Mouse (Mus musculus) cerebellum, adult 2 months (tissue): Measurements from ENCODE around the gene Zfp821. TPM values are rescaled to one million over a fixed set of nuclear protein-coding genes. Genes with fewer than 3 reads are reported as not detected.
A peak's percentile ranks its signal among the peaks of the same experiment; 100 is the strongest.

ENCODE experiments used
- DNase-seq, 2 experiments: peaks; one replicate each; pipeline ENCODE4 v3.0.0; 2021
- H3K27ac ChIP-seq: fragments of 200-500 bp; 2 replicates; pipeline ENCODE4 v1.5.1; 2012; ENCODE audit warnings: low read length, control low read depth, inconsistent platforms; ENCODE audit not compliant: insufficient read depth
- H3K27me3 ChIP-seq: fragments of 200-500 bp; 2 replicates; pipeline ENCODE4 v1.6.1; 2012; ENCODE audit warnings: inconsistent platforms, mild to moderate bottlenecking, low read length, moderate library complexity; ENCODE audit not compliant: control insufficient read depth, insufficient read depth
- H3K4me1 ChIP-seq: fragments of 200-500 bp; 2 replicates; pipeline ENCODE4 v1.6.1; 2011; ENCODE audit warnings: low read length; ENCODE audit not compliant: control insufficient read depth, insufficient read depth
- H3K4me3 ChIP-seq: fragments of 200-500 bp; replicated peaks from 2 replicates; pipeline ENCODE3; 2011; ENCODE audit warnings: mild to moderate bottlenecking, low read depth, low read length, control low read depth; ENCODE audit not compliant: insufficient read depth
- CTCF ChIP-seq: fragments of 200-500 bp; IDR thresholded peaks from 2 replicates; pipeline ENCODE4 v1.5.1; 2011; ENCODE audit warnings: low read depth, mild to moderate bottlenecking, control low read depth, low read length, moderate library complexity, borderline replicate concordance; ENCODE audit not compliant: insufficient read depth
- POLR2A ChIP-seq: fragments of 200-500 bp; IDR thresholded peaks from 2 replicates; pipeline ENCODE4 v1.6.1; 2011; ENCODE audit warnings: low read length, control low read depth, borderline replicate concordance; ENCODE audit not compliant: insufficient read depth
- WGBS: fragments of 180-500 bp; shearing (Covaris S2); methylation state at CpG from one replicate; pipeline ENCODE4 v1.1.7; 2018; 5-methylcytosine and 5-hydroxymethylcytosine counted together
- polyA plus RNA-seq: library from polyadenylated mRNA; depleted of rRNA; stranded (reverse); fragments of >200 nt; gene quantifications from 2 replicates; pipeline ENCODE4 v1.2.3, GENCODE M21; 2012

Gene Zfp821
- polyA plus RNA-seq, 1 experiment = 32.0 TPM

GRCm38 (mm10) chr8:109714961-109715360 is 9.6 kb downstream of the Zfp821 start:
- Histone ChIP-seq H3K27me3 (no peaks in the 10 kb centered on the region), H3K4me1 (no peaks in the 10 kb centered on the region), H3K27ac (no peak overlapping the region), H3K4me3 (no peak overlapping the region)
- DNase-seq = no peak
- WGBS = 95% methylated on average over 5 of the region's 5 CpGs
- TF ChIP-seq POLR2A (no peak), CTCF (no peak)

GRCm38 (mm10) chr8:109725106-109725505 is 19.8 kb downstream of the Zfp821 start:
- DNase-seq = no peak
- H3K4me1 ChIP-seq = no peaks in the 10 kb centered on the region
- H3K4me3 ChIP-seq = no peak overlapping the region
- TF ChIP-seq CTCF = no peak
- 86% methylated on average over 3 of the region's 3 CpGs for WGBS
- no peaks in the 10 kb centered on the region for H3K27me3 ChIP-seq
- no peak overlapping the region for H3K27ac ChIP-seq

- TF ChIP-seq CTCF = no peak
- no peak for TF ChIP-seq POLR2A
- Histone ChIP-seq H3K27me3 (no peaks in the 10 kb centered on the region), H3K4me1 (peaks cover 13% of the 10 kb centered on the region), H3K27ac (no peak overlapping the region), H3K4me3 (no peak overlapping the region)
- WGBS = 75% methylated on average over 3 of the region's 3 CpGs
- DNase-seq = no peak
Measured at GRCm38 (mm10) chr8:109731012-109731411, 25.7 kb downstream of the Zfp821 start.

GRCm38 (mm10) chr8:109734018-109734417 is 28.7 kb downstream of the Zfp821 start:
- no peak for DNase-seq
- H3K27me3 ChIP-seq = no peaks in the 10 kb centered on the region
- no peak for TF ChIP-seq CTCF
- TF ChIP-seq POLR2A = no peak
- H3K27ac ChIP-seq = no peak overlapping the region
- peaks cover 13% of the 10 kb centered on the region for H3K4me1 ChIP-seq
- 65% methylated on average over 3 of the region's 3 CpGs for WGBS
- no peak overlapping the region for H3K4me3 ChIP-seq

- Histone ChIP-seq H3K27me3 (no peaks in the 10 kb centered on the region), H3K4me1 (peaks cover 11% of the 10 kb centered on the region), H3K4me3 (peak overlapping the region; percentile 86), H3K27ac (peak overlapping the region; percentile 85)
- TF ChIP-seq CTCF (no peak), POLR2A (no peak)
- DNase-seq = no peak
- 5% methylated on average over 8 of the region's 8 CpGs for WGBS
Measured at GRCm38 (mm10) chr8:109736819-109737218, 31.5 kb downstream of the Zfp821 start.

- WGBS = 1% methylated on average over 59 of the region's 59 CpGs
- Histone ChIP-seq H3K4me3 (peak within 1 kb of the TSS; percentile 86), H3K27me3 (no peaks in the 10 kb centered on the region), H3K27ac (peak within 1 kb of the TSS; percentile 85), H3K4me1 (peaks cover 11% of the 10 kb centered on the region)
- TF ChIP-seq POLR2A = peak; percentile 40; the same call in 1 of the 2 replicates
- TF ChIP-seq CTCF = peak; percentile 60; the same call in 1 of the 2 replicates
- DNase-seq = peak; percentile 83 to 91
Measured at GRCm38 (mm10) chr8:109737237-109738048, 32.1 kb downstream of the Zfp821 start, which contains the start of gene Atxn1l. Gene Atxn1l (minus strand): TSS chr8:109737739.

- Histone ChIP-seq H3K4me1 (peaks cover 9% of the 10 kb centered on the region), H3K27me3 (no peaks in the 10 kb centered on the region), H3K27ac (no peak overlapping the region), H3K4me3 (peak overlapping the region; percentile 86)
- TF ChIP-seq POLR2A (no peak), CTCF (no peak)
- 64% methylated on average over 1 of the region's 1 CpGs for WGBS
- DNase-seq = no peak
Measured at GRCm38 (mm10) chr8:109738049-109738380, 32.7 kb downstream of the Zfp821 start.

- 90% methylated on average over 12 of the region's 12 CpGs for WGBS
- Histone ChIP-seq H3K4me3 (no peak overlapping the region), H3K27me3 (no peaks in the 10 kb centered on the region), H3K27ac (no peak overlapping the region), H3K4me1 (no peaks in the 10 kb centered on the region)
- TF ChIP-seq CTCF (no peak), POLR2A (no peak)
- DNase-seq = no peak
Measured at GRCm38 (mm10) chr8:109747468-109748199, 42.3 kb downstream of the Zfp821 start.
